In genomic region chr17:79663393-79664105, GRCm38 (mm10) we compare ENCODE assay signal across 9 mouse cellular contexts. TPM values are rescaled to one million over a fixed set of nuclear protein-coding genes. Genes with fewer than 3 reads are reported as not detected.
DNase-seq lines count a peak whose midpoint lies in the region; ATAC-seq and TF ChIP-seq lines count a peak whose summit lies in the region.
"Had no signal": no experiment of that assay in that cellular context is flagged by ENCODE, and none has a peak within 500 bp of the region (broad histone marks: within the 10 kb centered on the region; RNA-seq: fewer than 3 reads in every experiment).

No protein-coding gene starts in this region.

- no peaks in the 10 kb centered on the region for H3K36me3 ChIP-seq in hindbrain, postnatal 0 days (ENCODE audit: insufficient read depth, low read length)
- no peaks in the 10 kb centered on the region for H3K36me3 ChIP-seq in hindbrain, embryonic 12.5 days
- no peaks in the 10 kb centered on the region for H3K36me3 ChIP-seq in heart, embryonic 12.5 days
- H3K36me3 ChIP-seq: heart, embryonic 13.5 days had no signal

- H3K4me2 ChIP-seq in hindbrain, postnatal 0 days (ENCODE audit: low read depth, low read length): no peak overlapping the region
- H3K4me2 ChIP-seq in hindbrain, embryonic 12.5 days (replicated peaks): no peak overlapping the region
- H3K4me2 ChIP-seq in heart, embryonic 12.5 days: no peak overlapping the region
- H3K4me2 ChIP-seq: heart, embryonic 13.5 days had no signal

- no peaks in the 10 kb centered on the region for H3K4me1 ChIP-seq in hindbrain, postnatal 0 days (ENCODE audit: insufficient read depth, low read length)
- no peaks in the 10 kb centered on the region for H3K4me1 ChIP-seq in hindbrain, embryonic 12.5 days
- no peaks in the 10 kb centered on the region for H3K4me1 ChIP-seq in heart, embryonic 12.5 days (replicated peaks)

- peak; percentile 64 for ATAC-seq in hindbrain, postnatal 0 days
- no peak for ATAC-seq in hindbrain, embryonic 12.5 days (ENCODE audit: low FRiP score)
- ATAC-seq in heart, embryonic 12.5 days (ENCODE audit: insufficient number of reproducible peaks, low FRiP score): no peak

- DNase-seq in hindbrain, postnatal 0 days (ENCODE audit: low spot score): peak; percentile 87
- DNase-seq in 416B (ENCODE audit: low read depth): peak; percentile 62
- peak; percentile 21 for DNase-seq in MN1 (ENCODE audit: low spot score)
- DNase-seq in hindlimb bud, embryonic 11.5 days (ENCODE audit: extremely low spot score, low read depth, low spot score): peak; percentile 79
- DNase-seq in skeletal muscle tissue, adult 2 months (ENCODE audit: low read depth, low spot score): peak; percentile 39
- no peak for DNase-seq in gastrocnemius, postnatal 14 days

- intact Hi-C loops in gastrocnemius, postnatal 14 days (cut with DNase I; ENCODE audit: low total_unique reads): loop anchor here (5.0 to 10.0 kb wide), 2 partner anchors 51 to 179 kb away; partner anchors contain the start of gene Cyp1b1

- H3K27ac ChIP-seq in hindbrain, postnatal 0 days: no peak overlapping the region
- no peak overlapping the region for H3K27ac ChIP-seq in hindbrain, embryonic 12.5 days
- no peak overlapping the region for H3K27ac ChIP-seq in heart, embryonic 12.5 days (ENCODE audit: poor library complexity, severe bottlenecking)
- H3K27ac ChIP-seq: heart, embryonic 13.5 days had no signal

- peak; percentile 82 for TF ChIP-seq CTCF in hindbrain, postnatal 0 days (IDR thresholded peaks at IDR 0.05; ENCODE audit: low read depth)

- H3K27me3 ChIP-seq in hindbrain, postnatal 0 days (ENCODE audit: insufficient read depth, low read length): no peaks in the 10 kb centered on the region
- no peaks in the 10 kb centered on the region for H3K27me3 ChIP-seq in hindbrain, embryonic 12.5 days
- H3K27me3 ChIP-seq in heart, embryonic 12.5 days (replicated peaks): no peaks in the 10 kb centered on the region
- H3K27me3 ChIP-seq: heart, embryonic 13.5 days had no signal

- 16% methylated on average over 3 of the region's 3 CpGs for WGBS in hindbrain, postnatal 0 days
- 24% methylated on average over 3 of the region's 3 CpGs for WGBS in hindbrain, embryonic 12.5 days
- 24% methylated on average over 3 of the region's 3 CpGs for WGBS in heart, embryonic 12.5 days

- H3K9me3 ChIP-seq in hindbrain, postnatal 0 days (ENCODE audit: low read length): no peaks in the 10 kb centered on the region
- no peaks in the 10 kb centered on the region for H3K9me3 ChIP-seq in hindbrain, embryonic 12.5 days (replicated peaks)
- H3K9me3 ChIP-seq in heart, embryonic 12.5 days (replicated peaks): no peaks in the 10 kb centered on the region
- H3K9me3 ChIP-seq: heart, embryonic 13.5 days had no signal

- no peak overlapping the region for H3K9ac ChIP-seq in hindbrain, postnatal 0 days (replicated peaks; ENCODE audit: low read length)
- no peak overlapping the region for H3K9ac ChIP-seq in hindbrain, embryonic 12.5 days
- no peak overlapping the region for H3K9ac ChIP-seq in heart, embryonic 12.5 days
- H3K9ac ChIP-seq: heart, embryonic 13.5 days had no signal

- H3K4me3 ChIP-seq in hindbrain, postnatal 0 days (ENCODE audit: low read length): no peak overlapping the region
- H3K4me3 ChIP-seq in hindbrain, embryonic 12.5 days: no peak overlapping the region
- H3K4me3 ChIP-seq in heart, embryonic 12.5 days: no peak overlapping the region
- H3K4me3 ChIP-seq: heart, embryonic 13.5 days had no signal

RNA-seq across cellular contexts. Expression of gene Cyp1b1, which starts 51.3 kb away (rescaled TPM):
- 6.3 and 12.8 TPM in 2 replicates for total RNA-seq in hindbrain, postnatal 0 days (2014; rRNA removed)
- 6.2 and 6.5 TPM in 2 replicates for polyA plus RNA-seq in hindbrain, postnatal 0 days (2015; fragmentation: Nextera tagmentation; extraction: Ambion mirVana)
- polyA plus RNA-seq in hindbrain, embryonic 12.5 days (2016; fragmentation: Nextera tagmentation; extraction: Ambion mirVana): 7.6 and 9.1 TPM in 2 replicates
- total RNA-seq in gastrocnemius, postnatal 14 days (2021): under 1 TPM; 0.35 to 0.40 TPM
- polyA plus RNA-seq in heart, embryonic 12.5 days (2016; fragmentation: Nextera tagmentation; extraction: Ambion mirVana): 1.4 and 1.5 TPM in 2 replicates

RNA-seq across cellular contexts. Expression of gene Rmdn2, which starts 51.9 kb away (rescaled TPM):
- 3.6 and 6.1 TPM in 2 replicates for total RNA-seq in hindbrain, postnatal 0 days (2014; rRNA removed)
- 11.1 and 12.4 TPM in 2 replicates for polyA plus RNA-seq in hindbrain, postnatal 0 days (2015; fragmentation: Nextera tagmentation; extraction: Ambion mirVana)
- 7.5 and 10.5 TPM in 2 replicates for polyA plus RNA-seq in hindbrain, embryonic 12.5 days (2016; fragmentation: Nextera tagmentation; extraction: Ambion mirVana)
- 1 to 10 TPM; 6.7 to 6.9 TPM for total RNA-seq in gastrocnemius, postnatal 14 days (2021)
- polyA plus RNA-seq in heart, embryonic 12.5 days (2016; fragmentation: Nextera tagmentation; extraction: Ambion mirVana): 17.7 and 18.6 TPM in 2 replicates
